Mouse (Mus musculus): ENCODE results near the gene C130074G19Rik.
A peak's percentile ranks its signal among the peaks of the same experiment; 100 is the strongest.

The C130074G19Rik gene

GRCm38 (mm10) chr1:184873910-184874309 is 9.1 kb downstream of the C130074G19Rik start:
- DNase-seq (ENCODE audit: low spot score in 2 of 2) = no peak

- DNase-seq (ENCODE audit: low spot score in 2 of 2) = no peak
Measured at GRCm38 (mm10) chr1:184872069-184872819, 10.8 kb downstream of the C130074G19Rik start.

GRCm38 (mm10) chr1:184871506-184871905 is 11.5 kb downstream of the C130074G19Rik start:
- DNase-seq (ENCODE audit: low spot score in 2 of 2) = no peak

GRCm38 (mm10) chr1:184870646-184871385 is 12.2 kb downstream of the C130074G19Rik start:
- DNase-seq (ENCODE audit: low spot score in 2 of 2) = no peak

- DNase-seq (ENCODE audit: low spot score in 2 of 2) = no peak
Measured at GRCm38 (mm10) chr1:184869939-184870565, 13.0 kb downstream of the C130074G19Rik start.

- no peak for DNase-seq (ENCODE audit: low spot score in 2 of 2)
Measured at GRCm38 (mm10) chr1:184867640-184868120, 15.3 kb downstream of the C130074G19Rik start.

- DNase-seq (ENCODE audit: low spot score in 2 of 2) = no peak
Measured at GRCm38 (mm10) chr1:184864381-184864801, 18.6 kb downstream of the C130074G19Rik start.

GRCm38 (mm10) chr1:184862636-184863035 is 20.4 kb downstream of the C130074G19Rik start:
- DNase-seq (ENCODE audit: low spot score in 2 of 2) = no peak

- DNase-seq (ENCODE audit: low spot score in 2 of 2) = no peak
Measured at GRCm38 (mm10) chr1:184861551-184861950, 21.5 kb downstream of the C130074G19Rik start.

GRCm38 (mm10) chr1:184860276-184860675 is 22.7 kb downstream of the C130074G19Rik start:
- DNase-seq (ENCODE audit: low spot score in 2 of 2) = no peak

- DNase-seq (ENCODE audit: low spot score in 2 of 2) = no peak
Measured at GRCm38 (mm10) chr1:184858253-184858652, 24.8 kb downstream of the C130074G19Rik start.

- DNase-seq (ENCODE audit: low spot score in 2 of 2) = peak in 1 of 2 experiments; percentile 24
Measured at GRCm38 (mm10) chr1:184857216-184857615, 25.8 kb downstream of the C130074G19Rik start.

- no peak for DNase-seq (ENCODE audit: low spot score in 2 of 2)
Measured at GRCm38 (mm10) chr1:184853922-184854321, 29.1 kb downstream of the C130074G19Rik start.

GRCm38 (mm10) chr1:184853339-184853738 is 29.7 kb downstream of the C130074G19Rik start:
- DNase-seq (ENCODE audit: low spot score in 2 of 2) = peak in 1 of 2 experiments; percentile 51

- peak; percentile 37 to 69 for DNase-seq (ENCODE audit: low spot score in 2 of 2)
Measured at GRCm38 (mm10) chr1:184851741-184852618, 31.0 kb downstream of the C130074G19Rik start.

GRCm38 (mm10) chr1:184851166-184851565 is 31.9 kb downstream of the C130074G19Rik start:
- no peak for DNase-seq (ENCODE audit: low spot score in 2 of 2)

- no peak for DNase-seq (ENCODE audit: low spot score in 2 of 2)
Measured at GRCm38 (mm10) chr1:184846973-184847372, 36.0 kb downstream of the C130074G19Rik start.

- DNase-seq (ENCODE audit: low spot score in 2 of 2) = no peak
Measured at GRCm38 (mm10) chr1:184846092-184846750, 36.8 kb downstream of the C130074G19Rik start, which contains the start of gene Marc2. Marc2 (minus strand) TSS chr1:184846451.

- peak; percentile 61 to 80 for DNase-seq (ENCODE audit: low spot score in 2 of 2)
Measured at GRCm38 (mm10) chr1:184845111-184846071, 37.6 kb downstream of the C130074G19Rik start.
